Mouse (Mus musculus) kidney, embryonic 14.5 days (tissue): Measurements from ENCODE around the gene Chst15. TPM values are rescaled to one million over a fixed set of nuclear protein-coding genes. Genes with fewer than 3 reads are reported as not detected.

Experiments
- ATAC-seq: fragments of 200-750 bp; cut with Nextera tagmentation; 2 replicates; pipeline ENCODE4 v1.8.0; 2017; ENCODE audit warnings: moderate number of reproducible peaks, mild to moderate bottlenecking, moderate TSS enrichment, moderate library complexity; ENCODE audit not compliant: low FRiP score, low TSS enrichment
- H3K27ac ChIP-seq: fragments of 300-500 bp; sonication (generic); 2 replicates; pipeline ENCODE4 v1.5.1; 2014; ENCODE audit warnings: low read depth, mild to moderate bottlenecking, low read length, moderate library complexity, mixed read lengths
- H3K27me3 ChIP-seq: fragments of 300-500 bp; sonication (generic); 2 replicates; pipeline ENCODE4 v1.6.1; 2014; ENCODE audit warnings: mild to moderate bottlenecking, low read length; ENCODE audit not compliant: control insufficient read depth, insufficient read depth
- H3K36me3 ChIP-seq: fragments of 300-500 bp; sonication (generic); 2 replicates; pipeline ENCODE4 v1.6.1; 2014; ENCODE audit warnings: low read length, mixed read lengths; ENCODE audit not compliant: control insufficient read depth, insufficient read depth
- H3K4me1 ChIP-seq: fragments of 300-500 bp; sonication (generic); 2 replicates; pipeline ENCODE4 v1.6.1; 2014; ENCODE audit warnings: low read length, mixed read lengths; ENCODE audit not compliant: control insufficient read depth, insufficient read depth
- H3K4me2 ChIP-seq: fragments of 300-500 bp; sonication (generic); replicated peaks from 2 replicates; pipeline ENCODE4 v1.6.1; 2014; ENCODE audit warnings: low read depth, mild to moderate bottlenecking, low read length
- H3K4me3 ChIP-seq: fragments of 300-500 bp; sonication (generic); 2 replicates; pipeline ENCODE4 v1.5.1; 2014; ENCODE audit warnings: mild to moderate bottlenecking, low read length
- H3K9ac ChIP-seq: fragments of 300-500 bp; sonication (generic); 2 replicates; pipeline ENCODE4 v1.6.1; 2014; ENCODE audit warnings: low read depth, mild to moderate bottlenecking, low read length, moderate library complexity
- H3K9me3 ChIP-seq: fragments of 300-500 bp; sonication (generic); 2 replicates; pipeline ENCODE4 v1.6.1; 2016; ENCODE audit warnings: low read length; ENCODE audit not compliant: control insufficient read depth
- WGBS: fragments of 180-500 bp; shearing (Covaris S2); extraction: QIAGEN DNeasy Blood & Tissue Kit; methylation state at CpG from one replicate; pipeline ENCODE4 v1.1.7; 2014; 5-methylcytosine and 5-hydroxymethylcytosine counted together
- polyA plus RNA-seq: library from polyadenylated mRNA; unstranded; fragments of >200 nt; fragmentation: Nextera tagmentation; extraction: Ambion mirVana; gene quantifications from 2 replicates; pipeline ENCODE4 v1.2.1, GENCODE M21; 2014

Gene Chst15
- polyA plus RNA-seq, 1 experiment from 2014 or later = 18.8 TPM

- Histone ChIP-seq H3K9ac (no peak overlapping the region), H3K9me3 (no peaks in the 10 kb centered on the region), H3K4me3 (no peak overlapping the region), H3K4me2 (no peak overlapping the region), H3K27me3 (no peaks in the 10 kb centered on the region), H3K36me3 (no peaks in the 10 kb centered on the region), H3K27ac (no peak overlapping the region), H3K4me1 (peaks cover 3% of the 10 kb centered on the region; the same call in 1 of the 2 replicates)
- ATAC-seq = no peak
- WGBS = 87% methylated on average over 1 of the region's 1 CpGs
Observed at GRCm38 (mm10) chr7:132328648-132329047, 11.6 kb upstream of the Chst15 start.

- no peak overlapping the region for H3K4me3 ChIP-seq
- no peaks in the 10 kb centered on the region for H3K27me3 ChIP-seq
- H3K27ac ChIP-seq = no peak overlapping the region; the same call in 1 of the 2 replicates
- peaks cover 3% of the 10 kb centered on the region; the same call in 1 of the 2 replicates for H3K4me1 ChIP-seq
- no peaks in the 10 kb centered on the region for H3K9me3 ChIP-seq
- WGBS = 56% methylated on average over 5 of the region's 5 CpGs
- ATAC-seq = 0 out of 2 replicates have a peak, but pooled peaks have one; percentile 20
- H3K9ac ChIP-seq = no peak overlapping the region
- no peak overlapping the region for H3K4me2 ChIP-seq
- H3K36me3 ChIP-seq = no peaks in the 10 kb centered on the region
Observed at GRCm38 (mm10) chr7:132325549-132326331, 8.7 kb upstream of the Chst15 start.

GRCm38 (mm10) chr7:132323430-132323829 is 6.4 kb upstream of the Chst15 start:
- no peak overlapping the region for H3K4me2 ChIP-seq
- H3K27ac ChIP-seq = no peak overlapping the region

GRCm38 (mm10) chr7:132321392-132321958 is 4.4 kb upstream of the Chst15 start:
- 70% methylated on average over 2 of the region's 2 CpGs for WGBS
- no peak for ATAC-seq
- Histone ChIP-seq H3K36me3 (no peaks in the 10 kb centered on the region), H3K4me3 (no peak overlapping the region), H3K9me3 (no peaks in the 10 kb centered on the region), H3K27me3 (no peaks in the 10 kb centered on the region), H3K4me1 (peaks cover 3% of the 10 kb centered on the region; the same call in 1 of the 2 replicates), H3K4me2 (no peak overlapping the region), H3K9ac (no peak overlapping the region), H3K27ac (no peak overlapping the region)

More at GRCm38 (mm10) chr7:132323430-132323829, 6.4 kb upstream of the Chst15 start:
- Histone ChIP-seq H3K4me3 (no peak overlapping the region), H3K9ac (no peak overlapping the region), H3K36me3 (no peaks in the 10 kb centered on the region), H3K4me1 (peaks cover 3% of the 10 kb centered on the region; the same call in 1 of the 2 replicates), H3K9me3 (no peaks in the 10 kb centered on the region), H3K27me3 (no peaks in the 10 kb centered on the region)
- 85% methylated on average over 5 of the region's 5 CpGs for WGBS
- no peak for ATAC-seq

- H3K4me1 ChIP-seq = peaks cover 14% of the 10 kb centered on the region; the same call in 1 of the 2 replicates
- no peaks in the 10 kb centered on the region for H3K27me3 ChIP-seq
- WGBS = under 1% methylated on average over 66 of the region's 79 CpGs
- peak; percentile 75 for ATAC-seq
- peak overlapping the region; percentile 79 for H3K9ac ChIP-seq
- H3K27ac ChIP-seq = peak overlapping the region; percentile 83
- no peaks in the 10 kb centered on the region for H3K36me3 ChIP-seq
- H3K4me3 ChIP-seq = peak overlapping the region; percentile 64
- H3K4me2 ChIP-seq = peak overlapping the region; percentile 92
- no peaks in the 10 kb centered on the region for H3K9me3 ChIP-seq
Observed at GRCm38 (mm10) chr7:132316101-132317035, 660 bp downstream of the Chst15 start.

- Histone ChIP-seq H3K9ac (peak overlapping the region; percentile 79), H3K27me3 (no peaks in the 10 kb centered on the region), H3K27ac (peak overlapping the region; percentile 83; the same call in 1 of the 2 replicates), H3K4me2 (peak overlapping the region; percentile 92), H3K4me3 (peak overlapping the region; percentile 64), H3K36me3 (no peaks in the 10 kb centered on the region), H3K9me3 (no peaks in the 10 kb centered on the region), H3K4me1 (peaks cover 14% of the 10 kb centered on the region; the same call in 1 of the 2 replicates)
- WGBS = 1% methylated on average over 49 of the region's 51 CpGs
- ATAC-seq = peak; percentile 79
Observed at GRCm38 (mm10) chr7:132315149-132316091, 1.6 kb downstream of the Chst15 start.

- no peak for ATAC-seq
- 0 out of 2 replicates have a peak overlapping the region, but pooled peaks have one; percentile 4 for H3K9ac ChIP-seq
- no peak overlapping the region for H3K27ac ChIP-seq
- 80% methylated on average over 8 of the region's 8 CpGs for WGBS
- no peak overlapping the region for H3K4me3 ChIP-seq
- H3K4me2 ChIP-seq = no peak overlapping the region
- no peaks in the 10 kb centered on the region for H3K27me3 ChIP-seq
- peaks cover 20% of the 10 kb centered on the region; the same call in 1 of the 2 replicates for H3K4me1 ChIP-seq
- no peaks in the 10 kb centered on the region for H3K9me3 ChIP-seq
- H3K36me3 ChIP-seq = no peaks in the 10 kb centered on the region
Observed at GRCm38 (mm10) chr7:132312396-132312795, 4.6 kb downstream of the Chst15 start.
